Mouse (Mus musculus): ENCODE measurements at regions not wholly inside any gene's neighbourhood (a gene's known extent, or its start where the extent isn't known, plus 50 kb on each side); places are given as distances from the start of the nearest gene placed in this dataset.

- TF ChIP-seq MAFK (IDR thresholded peaks at IDR 0.05; ENCODE audit: insufficient read depth, low read depth, low read length) (no peak), HCFC1 (IDR thresholded peaks at IDR 0.05; ENCODE audit: borderline replicate concordance, insufficient read depth, low read length) (no peak), ZNF384 (IDR thresholded peaks at IDR 0.05; ENCODE audit: low read depth, low read length) (no peak), CHD2 (IDR thresholded peaks at IDR 0.05; ENCODE audit: low read depth, low read length) (no peak)
Observed at GRCm38 (mm10) chr2:39377264-39377663, 151.0 kb upstream of the Ppp6c start.

All from ES-E14 (cell line).